Mouse (Mus musculus) gastrocnemius, postnatal 4 days (tissue): ENCODE data around the gene Wdsub1. TPM values are rescaled to one million over a fixed set of nuclear protein-coding genes. Genes with fewer than 3 reads are reported as not detected.
A peak's percentile ranks its signal among the peaks of the same experiment; 100 is the strongest.
"Not testable (repeated sequence)": the region's sequence is repeated elsewhere in the genome, so short reads cannot be mapped to it uniquely, and the experiment has no call there.

Source experiments
- DNase-seq, 2 experiments: peaks; one replicate each; pipeline ENCODE4 v3.0.0; 2021 to 2022; ENCODE audit warnings: low spot score in 2 of 2, mixed read lengths in 2 of 2
- long read RNA-seq, 2 experiments: library from polyadenylated mRNA; stranded (forward); transcript quantifications; one replicate each; pipeline ENCODE4 v2.0.0; 2021
- total RNA-seq, 2 experiments: library from RNA; stranded (reverse); gene quantifications; 2 replicates each; pipeline ENCODE4 v1.2.3; 2021

Wdsub1 gene
- total RNA-seq: 10 to 100 TPM; 24.3 to 25.3 TPM
- long read RNA-seq, experiment 1, partial matches to known transcripts: 5 of 29 reads
- long read RNA-seq, experiment 1, other reads (novel, unspliced or antisense): 23 of 29 reads
- long read RNA-seq, experiment 2, partial matches to known transcripts: 7 of 32 reads
- long read RNA-seq, experiment 2, other reads (novel, unspliced or antisense): 24 of 32 reads

DNA sequence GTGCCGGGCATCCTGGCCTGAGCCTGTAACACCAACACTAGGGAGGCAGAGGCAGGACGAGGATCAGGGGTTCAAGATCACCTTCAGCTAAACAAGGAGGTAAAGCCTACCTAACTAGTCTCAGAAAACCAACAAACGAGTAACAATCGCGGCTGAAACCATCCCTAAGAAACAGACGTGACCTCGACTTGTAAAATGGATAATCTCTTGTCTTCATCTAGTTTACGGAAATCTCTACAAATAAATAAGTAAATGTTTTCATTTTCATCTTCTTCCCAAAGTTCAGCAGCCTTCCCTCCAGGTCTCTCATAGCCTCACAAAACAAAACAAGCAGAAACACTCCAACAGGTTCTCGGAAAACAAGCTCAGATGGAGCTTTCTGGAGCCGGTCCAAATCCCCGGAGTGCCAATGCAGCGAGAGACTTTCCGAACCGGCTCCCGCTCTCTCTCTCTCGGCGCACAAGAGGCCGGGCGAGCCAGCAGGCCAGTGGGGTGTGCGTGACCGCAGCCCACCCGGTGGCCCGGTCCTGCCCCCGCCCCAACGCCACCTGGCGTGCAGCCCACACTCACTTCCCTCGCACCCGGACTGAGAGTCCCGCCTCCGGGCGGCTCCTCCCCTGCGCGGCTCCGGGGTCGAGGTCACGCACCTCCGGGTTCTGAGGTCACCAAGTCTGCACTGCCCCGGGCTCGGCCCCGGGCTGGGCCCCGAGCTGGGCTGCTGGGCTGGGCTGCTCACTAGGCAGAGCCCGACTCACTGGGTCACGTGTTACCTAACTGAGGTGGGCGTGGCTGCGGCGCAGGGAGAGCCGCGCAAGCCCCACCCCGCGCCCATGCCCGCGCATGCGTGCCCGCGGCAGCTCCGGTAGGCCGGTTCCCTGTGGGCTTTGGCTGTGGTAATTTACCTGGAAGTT, at the start of gene Wdsub1:
Wdsub1 (minus strand) TSS at position 761 of the 911 bp plus-strand sequence.
- peak; percentile 84 to 95 for DNase-seq

DNA sequence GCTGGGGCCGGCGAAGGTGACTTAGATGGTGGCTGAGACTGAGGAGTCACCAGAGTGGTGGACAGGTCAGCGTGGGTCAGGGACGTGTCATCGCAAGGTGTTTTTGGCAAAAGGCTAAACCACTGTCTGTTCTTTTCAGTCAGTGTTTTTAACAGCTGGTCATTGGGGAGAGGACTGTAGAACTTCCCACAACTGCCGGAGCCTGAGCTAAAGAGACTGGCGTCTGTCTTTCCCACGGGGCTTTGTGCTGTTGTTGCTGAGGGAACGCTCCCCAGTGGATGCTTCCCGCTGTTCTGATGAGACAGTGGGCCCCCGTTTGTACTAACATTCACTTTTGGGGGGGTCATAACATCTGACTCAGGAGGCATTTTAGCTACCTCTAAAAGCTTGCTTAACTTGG, 31.2 kb upstream of the Wdsub1 start:
- no peak for DNase-seq

DNA sequence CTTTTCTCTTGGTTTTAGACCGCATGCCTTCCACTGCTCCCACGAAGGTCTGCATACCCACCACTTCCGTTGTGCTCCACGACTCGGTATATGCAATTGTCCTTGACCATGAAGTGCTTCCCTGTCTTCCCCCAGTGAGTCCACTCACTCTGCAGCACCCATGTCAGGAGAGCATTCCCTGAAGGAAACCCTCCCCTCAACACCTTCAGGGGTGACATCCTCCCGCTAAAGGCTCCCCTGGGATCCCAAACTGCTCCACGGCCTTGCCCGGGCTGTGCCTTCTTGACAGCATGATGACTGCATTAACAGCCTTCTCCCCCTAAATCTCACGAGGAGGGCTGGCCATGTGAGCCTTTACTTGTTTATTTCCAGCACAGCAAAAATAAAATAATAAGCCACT, 25.7 kb upstream of the Wdsub1 start:
- no peak for DNase-seq

DNA sequence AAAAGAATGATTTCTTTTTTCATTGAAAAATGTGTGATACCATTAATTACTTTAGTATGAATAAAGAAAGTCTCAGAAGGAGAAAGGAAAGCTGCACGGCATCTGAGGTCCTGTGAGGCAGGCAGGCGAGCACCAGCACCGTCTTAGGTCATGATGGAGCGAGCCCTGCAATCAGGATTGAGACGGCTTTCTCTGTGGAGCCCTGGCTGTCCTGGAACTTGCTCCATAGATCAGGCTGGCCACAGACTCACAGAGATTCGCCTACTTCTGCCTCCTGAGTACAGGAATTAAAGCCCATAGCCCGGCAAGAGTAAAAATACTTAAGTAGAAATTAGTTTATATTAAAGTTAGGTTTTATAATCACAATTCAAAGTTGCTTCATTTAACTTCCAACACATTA, 21.6 kb upstream of the Wdsub1 start:
- no peak for DNase-seq

DNA sequence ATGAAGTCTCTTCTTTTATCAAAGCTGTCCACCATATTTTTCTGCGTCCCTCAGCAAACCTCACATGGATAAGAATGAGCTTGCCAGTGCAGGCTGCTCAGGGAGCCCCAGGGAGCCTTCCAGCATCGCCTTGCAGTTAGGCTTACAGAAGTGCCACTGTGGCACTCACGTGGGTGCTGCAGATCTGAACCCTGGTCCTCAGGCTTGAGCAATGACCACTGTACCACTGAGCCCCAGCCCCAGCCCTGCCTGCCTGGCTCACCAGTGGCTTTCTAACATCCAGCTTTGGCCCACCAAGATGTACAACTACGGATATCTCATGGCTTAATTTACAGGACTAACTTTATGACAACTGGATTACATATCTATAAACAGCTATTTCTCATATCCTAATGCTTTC, 16.3 kb upstream of the Wdsub1 start:
- no peak for DNase-seq

DNA sequence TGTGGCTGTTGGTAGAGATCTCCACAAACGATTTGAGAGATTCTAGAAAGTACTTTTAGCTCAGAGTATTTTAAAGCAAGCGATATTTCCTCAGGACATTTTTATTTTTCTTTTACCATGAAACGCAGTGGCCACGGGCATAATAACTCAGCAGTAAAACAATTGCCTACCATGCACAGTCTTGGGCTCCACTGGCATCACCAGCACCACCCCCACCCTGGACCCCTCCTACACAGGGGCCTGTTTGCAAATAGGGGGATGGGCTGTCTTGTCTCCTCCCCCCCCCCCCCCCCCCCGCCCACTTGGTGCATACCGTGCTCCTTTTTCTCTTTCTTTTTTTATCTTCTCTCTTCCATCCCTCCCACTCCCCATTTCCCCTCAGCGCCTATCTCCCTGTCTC, 15.7 kb upstream of the Wdsub1 start:
- DNase-seq: no peak

DNA sequence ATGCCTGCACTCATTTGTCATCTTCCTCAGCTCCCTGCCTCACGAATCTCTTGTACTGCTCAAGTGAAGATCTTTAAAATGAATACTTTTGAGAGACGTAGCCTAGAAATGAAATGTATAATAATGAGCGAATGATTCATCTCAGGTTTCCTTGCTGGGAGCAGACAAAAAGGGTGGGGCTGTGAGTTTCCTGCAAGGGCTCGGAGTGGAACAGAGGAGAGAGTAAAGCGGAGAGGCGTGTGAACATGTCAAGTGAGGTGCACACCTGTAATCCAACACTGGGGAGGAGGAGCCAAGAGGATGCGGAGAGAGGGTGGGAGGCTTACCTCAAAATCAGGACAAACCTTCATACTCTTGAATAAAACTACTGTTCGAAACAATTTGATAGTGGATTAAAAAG, 14.4 kb upstream of the Wdsub1 start:
- no peak for DNase-seq

DNA sequence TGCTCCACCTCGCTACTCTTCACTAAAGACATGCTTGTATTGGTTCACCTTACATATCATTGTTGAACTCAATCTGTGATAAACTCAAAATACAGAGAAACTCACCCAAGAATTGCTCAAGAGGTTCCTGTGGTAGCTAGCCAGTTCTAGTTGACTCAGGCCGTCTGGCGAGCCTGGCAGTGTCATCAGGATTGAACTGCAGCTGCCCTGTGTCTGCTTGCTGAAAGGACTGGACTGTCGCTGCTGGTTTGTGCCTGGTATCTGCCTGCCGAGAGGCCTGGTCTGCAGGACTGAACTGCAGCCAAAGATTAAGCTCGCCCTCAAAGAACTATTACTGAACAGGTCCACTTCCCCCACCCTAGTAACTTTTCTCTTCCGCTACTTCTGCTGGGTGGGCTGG, 14.0 kb upstream of the Wdsub1 start:
- no peak for DNase-seq

DNA sequence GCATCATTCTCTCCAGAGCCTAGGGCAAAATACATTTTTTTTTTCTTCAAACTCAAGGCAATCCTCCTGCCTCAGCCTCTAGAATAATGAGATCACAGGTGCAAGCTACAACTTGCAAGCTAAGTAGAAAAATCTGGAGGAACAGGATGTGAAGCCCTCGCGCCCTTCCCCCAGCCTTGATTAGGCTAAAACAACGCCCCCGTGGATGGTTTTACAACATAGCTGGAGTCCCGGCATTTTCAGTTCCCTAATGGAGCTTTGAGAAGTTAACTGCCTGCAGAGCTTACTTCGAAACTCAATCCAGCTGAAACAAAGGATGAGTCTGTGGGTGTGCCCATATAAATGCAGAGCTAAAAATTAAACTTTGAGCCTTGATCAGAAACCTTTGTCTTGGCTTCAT, 7.3 kb upstream of the Wdsub1 start:
- no peak for DNase-seq

DNA sequence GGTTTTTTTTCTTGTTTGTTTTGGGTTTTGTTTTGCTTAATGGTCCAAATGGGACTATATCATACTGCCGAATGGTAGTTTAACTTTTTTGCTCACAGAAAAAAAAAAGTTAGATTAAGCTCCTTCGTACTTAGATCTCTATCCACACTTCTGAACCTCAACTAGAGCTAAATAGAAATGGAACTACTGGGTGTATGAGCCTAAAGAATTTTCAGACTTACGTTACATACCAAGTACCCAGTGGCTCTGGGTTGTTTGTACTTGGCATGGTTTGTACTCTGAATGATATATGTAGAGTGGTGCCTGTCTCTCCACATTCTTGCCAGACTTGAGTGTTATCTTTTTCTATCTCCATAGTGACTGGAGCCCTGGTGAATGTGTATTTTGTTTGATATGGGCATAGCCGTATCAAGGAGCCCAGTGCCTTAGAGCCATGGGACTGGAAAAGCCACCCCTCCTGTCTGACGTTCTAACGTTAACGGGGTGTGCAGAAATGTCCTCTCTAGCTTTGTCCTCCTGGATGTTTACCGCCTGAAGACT, 421 bp upstream of the Wdsub1 start:
- DNase-seq: no peak

DNA sequence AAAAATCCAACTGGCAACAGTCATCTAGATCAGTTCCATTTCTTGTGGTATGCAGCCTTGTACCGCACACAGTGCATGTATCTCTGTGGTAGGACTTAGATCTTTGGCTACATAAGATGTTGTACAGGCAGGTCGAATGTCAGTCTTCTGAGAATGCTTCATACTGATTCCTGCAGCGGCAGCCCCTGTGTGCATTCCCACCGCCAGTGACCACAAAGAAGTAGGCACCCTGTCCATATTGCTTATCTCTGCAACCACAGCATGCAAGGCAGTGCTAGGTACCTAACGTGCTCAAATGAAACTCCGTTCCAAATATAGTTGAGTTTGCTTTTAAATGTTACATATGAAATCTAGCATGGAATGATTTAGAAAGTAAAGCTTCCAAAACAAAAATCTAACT, 987 bp downstream of the Wdsub1 start:
- no peak for DNase-seq

DNA sequence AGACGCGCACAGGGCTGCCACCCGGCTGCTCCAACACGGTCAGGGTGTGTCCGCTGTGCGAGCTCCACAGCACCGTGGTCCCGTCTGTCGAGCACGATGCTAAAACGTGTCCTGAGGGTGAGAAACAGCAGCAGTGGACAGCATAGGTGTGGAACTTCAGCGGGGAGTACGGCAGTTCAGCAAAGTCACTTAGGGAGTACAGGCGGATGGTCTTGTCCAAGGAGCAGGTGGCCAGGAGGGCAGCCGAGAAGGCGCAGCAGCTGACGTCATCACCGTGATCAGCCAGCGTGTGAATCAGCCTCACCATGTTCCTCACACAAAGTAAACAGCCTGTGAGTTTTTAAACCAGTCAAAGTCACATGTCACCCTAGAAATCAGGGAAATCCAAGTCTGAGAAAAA, 4.2 kb downstream of the Wdsub1 start:
- DNase-seq: no peak

DNA sequence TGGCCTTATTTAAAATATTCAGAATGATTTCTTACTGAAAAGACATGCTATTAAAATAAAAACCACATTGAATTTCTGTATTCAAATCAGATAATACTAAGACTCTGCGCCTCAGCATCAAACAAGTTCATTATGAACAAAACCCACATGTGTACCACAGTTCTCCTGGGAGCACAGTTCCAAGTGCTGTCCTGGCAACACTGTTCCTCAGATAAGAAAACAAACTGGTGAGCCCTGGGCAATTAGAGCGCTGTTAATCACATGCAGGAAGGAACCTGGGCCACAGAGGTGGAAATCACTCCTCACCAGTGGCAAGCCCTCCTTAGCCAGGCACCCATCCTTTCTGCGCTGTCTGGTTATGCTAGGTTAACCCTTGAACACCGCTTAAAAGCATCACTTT, 5.1 kb downstream of the Wdsub1 start:
- no peak for DNase-seq

DNA sequence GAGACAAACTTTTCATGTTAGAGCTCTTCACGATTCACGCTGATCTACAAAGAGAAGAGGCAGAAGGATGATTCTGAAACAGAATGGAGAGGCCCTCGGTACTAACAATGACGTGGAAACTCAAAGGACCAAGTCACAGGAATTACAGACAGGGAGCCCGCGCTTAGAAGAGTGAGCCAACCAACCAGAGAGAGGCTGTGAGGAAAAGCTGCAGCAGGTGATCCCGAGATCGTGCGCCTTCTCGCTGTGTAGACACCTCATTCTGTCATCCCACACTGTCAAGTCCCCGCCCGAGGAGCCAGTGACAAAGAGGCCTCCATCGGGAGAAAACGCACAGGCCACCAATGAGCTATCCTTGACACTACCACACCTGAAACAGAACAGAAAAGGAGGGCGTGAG, 5.9 kb downstream of the Wdsub1 start:
- no peak for DNase-seq

DNA sequence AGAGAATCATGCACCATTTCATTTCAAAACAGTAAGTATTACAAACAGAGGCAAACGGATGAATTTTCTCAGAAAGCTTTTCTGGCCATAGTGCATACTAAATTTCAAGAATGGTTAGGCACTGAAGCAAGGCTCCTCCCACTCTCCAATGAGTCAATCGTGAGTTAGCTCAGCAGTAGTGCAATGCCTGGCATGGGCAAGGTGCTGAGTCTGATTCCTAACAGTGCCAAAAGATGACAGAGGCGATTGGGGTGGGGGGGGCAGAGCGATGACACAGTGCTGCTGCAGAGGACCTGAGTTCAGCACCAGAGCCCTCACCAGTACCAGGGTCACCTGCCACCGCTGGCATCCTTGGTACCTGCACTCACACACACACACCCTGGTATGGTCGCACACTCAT, 11.9 kb downstream of the Wdsub1 start:
- DNase-seq: no peak

DNA sequence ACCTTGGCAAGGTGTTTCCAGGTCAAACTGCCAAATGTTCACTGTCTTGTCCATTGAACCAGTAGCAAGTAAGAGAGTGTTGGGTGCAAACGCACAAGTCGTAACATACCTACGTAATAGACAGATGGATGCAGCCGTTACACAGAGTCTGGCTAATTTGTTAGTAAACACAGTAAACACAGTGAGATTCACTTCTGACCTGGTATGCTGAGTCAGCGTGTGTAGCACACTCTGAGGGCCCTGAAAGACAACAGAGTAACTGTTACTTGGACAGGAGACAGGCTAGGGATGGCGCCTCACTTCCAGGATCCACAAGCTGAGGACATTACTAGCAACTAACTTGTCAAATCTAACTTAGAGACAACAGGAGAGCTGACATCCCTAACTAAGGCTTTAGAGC, 19.8 kb downstream of the Wdsub1 start:
- no peak for DNase-seq

DNA sequence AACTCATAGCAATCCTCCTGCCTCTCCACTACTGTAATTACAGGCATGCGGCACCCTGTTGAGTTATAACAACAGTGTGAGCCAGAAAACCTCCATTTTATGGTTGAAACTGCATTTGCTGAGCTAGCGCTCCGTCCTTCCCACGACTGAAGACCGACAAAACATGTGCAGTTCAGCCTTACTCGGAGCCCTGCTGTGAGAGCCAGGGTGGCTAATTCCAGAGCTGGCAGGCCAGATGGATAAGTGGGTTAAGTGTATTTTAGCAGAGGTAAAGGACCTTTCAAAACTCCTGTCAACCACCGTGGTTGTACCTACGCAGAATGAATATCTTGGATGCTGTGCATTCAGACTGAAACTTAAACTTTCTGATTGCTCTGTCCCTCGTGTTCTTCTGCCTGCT, 28.0 kb downstream of the Wdsub1 start:
- DNase-seq: no peak

DNA sequence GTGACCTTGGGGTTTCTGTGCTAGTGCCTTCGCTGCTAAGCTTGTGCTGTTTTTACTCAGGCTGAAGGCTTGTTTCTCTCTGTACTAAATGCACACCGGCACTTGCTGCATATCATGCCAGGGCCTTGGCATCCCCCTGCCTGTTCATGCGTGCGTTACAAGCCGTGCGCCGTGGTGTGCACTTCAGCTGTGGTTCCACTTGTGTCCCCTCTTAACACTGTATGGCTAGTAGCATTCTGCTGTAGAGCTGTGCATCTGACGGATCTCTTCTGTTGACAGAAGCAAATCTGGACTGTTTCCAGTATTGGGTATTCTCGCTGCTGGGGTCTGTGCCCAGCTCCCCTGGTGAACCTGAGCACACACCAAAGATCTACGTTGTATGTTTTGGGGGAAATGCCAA, 28.8 kb downstream of the Wdsub1 start:
- DNase-seq: no peak

DNA sequence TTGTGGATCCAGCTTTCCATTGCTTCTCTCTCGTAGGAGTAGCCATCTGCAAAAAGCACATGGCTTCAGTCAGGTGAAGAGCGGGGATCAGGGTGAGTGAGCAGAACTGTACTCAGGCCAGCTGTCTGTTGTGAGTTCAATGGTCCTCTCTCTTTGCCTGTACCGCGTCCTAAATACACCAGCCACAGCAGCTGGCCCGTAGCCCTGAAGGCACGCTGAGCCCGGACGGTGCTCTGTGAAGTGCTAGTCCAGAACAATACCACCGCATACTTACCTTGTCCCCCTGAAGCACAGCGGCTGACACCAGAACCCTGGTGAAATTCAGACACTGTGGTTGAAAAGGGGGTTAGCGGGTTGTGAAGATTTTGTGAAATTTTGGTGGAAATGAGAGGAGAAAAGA, 29.5 kb downstream of the Wdsub1 start:
- no peak for DNase-seq

DNA sequence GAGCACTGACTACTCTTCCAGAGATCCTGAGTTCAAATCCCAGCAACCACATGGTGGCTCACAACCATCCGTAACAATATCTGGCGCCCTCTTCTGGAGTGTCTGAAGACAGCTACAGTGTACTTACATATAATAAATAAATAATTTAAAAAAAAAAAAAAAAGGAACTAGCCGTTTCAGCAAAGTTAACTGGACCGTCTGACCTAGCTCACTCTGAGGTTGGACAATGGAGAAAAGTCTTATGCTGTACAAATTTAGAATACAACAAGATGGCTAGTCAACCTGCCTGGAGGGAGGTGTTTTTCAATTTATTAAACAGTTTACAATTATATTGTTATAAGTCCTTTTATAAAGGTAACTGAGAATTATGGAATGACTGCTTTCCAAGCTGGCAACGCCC, 30.5 kb downstream of the Wdsub1 start:
- DNase-seq: not testable (repeated sequence)

DNA sequence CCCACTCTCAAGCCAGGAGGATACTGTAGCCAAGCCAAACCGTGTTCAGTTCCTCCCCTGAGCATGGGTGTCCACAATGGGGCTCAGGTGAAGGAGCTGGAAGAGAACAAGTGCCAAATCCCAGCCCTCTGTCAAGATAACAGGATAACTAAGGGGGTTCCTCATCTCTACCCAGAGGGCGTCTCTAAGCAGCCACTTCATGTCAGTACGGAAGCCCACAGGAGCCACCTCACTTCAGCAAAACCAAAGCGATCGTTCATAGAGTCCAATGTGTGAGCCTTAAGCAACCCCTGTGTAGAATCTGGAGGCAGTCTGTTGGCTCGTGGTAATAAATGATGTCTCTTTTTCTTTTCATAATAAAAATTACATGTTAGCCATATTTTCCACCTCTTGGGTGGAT, 38.5 kb downstream of the Wdsub1 start:
- no peak for DNase-seq

DNA sequence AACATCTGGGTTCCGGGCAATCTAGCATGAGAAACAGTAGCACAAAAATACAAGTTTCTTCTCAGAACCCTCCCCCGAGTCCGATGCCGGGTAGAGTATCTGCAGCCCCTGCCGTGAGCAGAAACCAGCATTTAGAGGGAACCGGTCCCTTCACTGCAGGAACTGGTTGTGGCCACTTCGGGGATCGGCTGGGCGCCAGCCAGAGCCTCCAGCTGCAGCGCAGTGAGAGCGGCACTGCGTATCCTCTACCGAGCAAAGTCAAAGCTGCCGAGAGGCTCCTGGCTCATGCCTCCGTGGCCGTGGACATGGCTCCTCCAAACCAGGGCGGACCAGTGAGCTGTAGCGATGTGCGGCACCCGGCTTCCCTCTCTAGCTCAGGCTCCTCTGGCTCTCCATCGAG, 39.2 kb downstream of the Wdsub1 start:
- DNase-seq: no peak

DNA sequence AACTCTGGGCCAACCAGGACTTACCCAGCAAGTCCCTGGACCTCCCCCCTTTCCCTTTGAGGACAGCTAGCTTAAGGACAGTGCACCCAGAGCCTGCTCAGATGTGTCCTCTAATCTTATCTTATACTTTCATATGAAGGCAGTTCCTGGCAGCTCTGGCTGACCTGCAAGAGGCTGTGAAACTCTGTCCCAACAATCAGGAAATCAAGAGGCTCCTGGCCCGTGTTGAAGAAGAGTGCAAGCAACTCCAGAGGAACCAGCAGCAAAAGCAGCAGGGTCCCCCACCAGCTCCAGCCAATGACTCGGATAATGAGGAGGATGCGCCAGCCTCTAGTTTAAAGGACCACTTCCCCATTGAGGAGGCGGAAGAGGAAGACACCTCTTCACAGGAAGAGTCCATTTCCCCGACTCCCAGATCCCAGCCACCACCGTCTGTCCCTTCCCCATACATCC, 39.8 kb downstream of the Wdsub1 start:
- no peak for DNase-seq
